Mouse (Mus musculus) megakaryocyte, embryonic 14.5 days (primary cell): ENCODE measurements at regions not wholly inside any gene's neighbourhood (a gene's known extent, or its start where the extent isn't known, plus 50 kb on each side); places are given as distances from the start of the nearest gene placed in this dataset.
"Not testable (repeated sequence)": the region's sequence is repeated elsewhere in the genome, so short reads cannot be mapped to it uniquely, and the experiment has no call there.

Source experiments
- H3K27me3 ChIP-seq: replicated peaks from 2 replicates; pipeline ENCODE3; 2012; ENCODE audit warnings: inconsistent platforms
- H3K36me3 ChIP-seq: replicated peaks from 2 replicates; pipeline ENCODE3; 2012; ENCODE audit warnings: low read length, inconsistent platforms, mixed read lengths
- H3K4me1 ChIP-seq: 2 replicates; pipeline ENCODE4 v1.6.1; 2012; ENCODE audit warnings: inconsistent platforms
- H3K4me3 ChIP-seq: replicated peaks from 2 replicates; pipeline ENCODE3; 2012; ENCODE audit warnings: moderate library complexity, mild to moderate bottlenecking, inconsistent platforms
- H3K9me3 ChIP-seq: 2 replicates; pipeline ENCODE4 v1.6.1; 2012; ENCODE audit warnings: inconsistent platforms
- FLI1 ChIP-seq: IDR thresholded peaks from 2 replicates; pipeline ENCODE4 v1.6.1; 2012; ENCODE audit warnings: low read length, inconsistent platforms, mixed read lengths
- GATA1 ChIP-seq: IDR thresholded peaks from 3 replicates; pipeline ENCODE4 v1.6.1; 2012; ENCODE audit warnings: mixed read lengths, low read length, inconsistent platforms, borderline replicate concordance

- peaks cover 15% of the 10 kb centered on the region for H3K4me1 ChIP-seq
- no peak overlapping the region for H3K4me3 ChIP-seq
- TF ChIP-seq FLI1 = no peak
- no peaks in the 10 kb centered on the region for H3K36me3 ChIP-seq
- H3K27me3 ChIP-seq = peaks cover 23% of the 10 kb centered on the region
- H3K9me3 ChIP-seq = no peaks in the 10 kb centered on the region
Observed at GRCm38 (mm10) chr10:20842131-20842530, 110.2 kb upstream of the Ahi1 start.

- Histone ChIP-seq H3K4me1 (peaks cover 15% of the 10 kb centered on the region), H3K36me3 (no peaks in the 10 kb centered on the region), H3K4me3 (no peak overlapping the region), H3K27me3 (peaks cover 23% of the 10 kb centered on the region), H3K9me3 (no peaks in the 10 kb centered on the region)
- TF ChIP-seq GATA1 (no peak), FLI1 (no peak)
Observed at GRCm38 (mm10) chr10:20841430-20842040, 110.8 kb upstream of the Ahi1 start.

GRCm38 (mm10) chr10:20838685-20839425 is 113.5 kb upstream of the Ahi1 start:
- TF ChIP-seq FLI1 (no peak), GATA1 (no peak)
- Histone ChIP-seq H3K27me3 (peaks cover 23% of the 10 kb centered on the region), H3K4me3 (no peak overlapping the region), H3K36me3 (no peaks in the 10 kb centered on the region), H3K4me1 (peaks cover 27% of the 10 kb centered on the region), H3K9me3 (no peaks in the 10 kb centered on the region)

DNA sequence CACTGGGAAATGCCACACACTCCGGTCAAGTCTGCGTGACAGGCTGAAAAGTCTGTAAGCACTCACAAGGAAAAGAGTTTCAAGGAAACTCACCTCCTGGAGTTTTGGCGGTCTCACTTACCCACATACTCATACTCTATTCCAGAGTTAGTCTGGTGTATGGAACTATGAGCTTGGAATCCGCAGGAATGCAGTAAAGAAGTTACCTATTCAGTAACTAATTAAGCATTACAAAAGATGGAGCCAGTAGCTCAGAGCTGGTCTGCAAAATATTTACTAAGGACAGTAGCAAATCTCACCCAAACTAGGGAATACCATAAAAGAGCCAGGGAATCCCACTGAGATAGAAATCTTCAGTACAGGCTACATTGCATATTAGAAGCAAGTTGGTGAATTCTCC is 111.9 kb upstream of the Pde7b start:
- H3K36me3 ChIP-seq, H3K9me3 ChIP-seq, H3K4me3 ChIP-seq: not testable (repeated sequence)
- Histone ChIP-seq H3K27me3 (peaks cover 14% of the 10 kb centered on the region), H3K4me1 (peaks cover 34% of the 10 kb centered on the region)

DNA sequence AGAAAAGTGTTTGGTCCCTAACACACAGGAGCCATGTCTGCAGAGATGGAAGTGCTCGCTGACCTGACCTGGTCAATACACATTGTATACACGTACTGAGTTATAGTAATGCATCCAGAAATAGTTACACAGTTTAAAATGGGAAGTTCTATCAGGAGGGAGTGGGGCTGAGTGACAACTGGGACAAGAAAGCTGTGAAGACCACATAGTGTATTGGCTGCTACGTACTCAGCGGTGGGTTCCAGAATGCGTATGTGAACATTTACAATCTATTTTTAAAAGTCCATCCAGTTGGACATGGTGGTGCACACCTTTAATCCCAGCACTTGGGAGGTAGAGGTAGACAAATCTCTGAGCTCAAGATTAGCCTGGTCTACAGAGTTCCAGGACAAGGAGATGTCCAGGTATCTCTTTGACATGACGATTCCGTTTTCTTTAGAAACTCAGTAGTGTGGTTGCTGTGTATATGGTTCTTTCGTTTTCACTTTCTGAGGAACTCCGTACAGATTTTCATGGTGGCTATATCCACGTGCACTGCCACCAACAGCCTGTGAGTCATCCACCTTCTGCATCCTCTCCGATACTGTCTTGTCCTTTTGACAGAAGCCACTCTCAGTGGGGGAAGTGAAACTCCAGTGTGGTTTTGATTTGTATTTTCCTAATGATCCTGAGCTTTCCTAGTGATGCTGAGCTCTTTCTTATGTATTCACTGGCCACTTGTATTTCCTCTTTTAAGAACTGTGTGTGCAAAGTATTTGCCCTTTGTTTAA is 110.1 kb upstream of the Pde7b start:
- no peaks in the 10 kb centered on the region for H3K36me3 ChIP-seq
- TF ChIP-seq FLI1 = no peak
- TF ChIP-seq GATA1 = no peak
- H3K27me3 ChIP-seq = peaks cover 8% of the 10 kb centered on the region
- H3K4me3 ChIP-seq = peak overlapping the region; percentile 80
- H3K4me1 ChIP-seq = peaks cover 41% of the 10 kb centered on the region
- no peaks in the 10 kb centered on the region for H3K9me3 ChIP-seq

DNA sequence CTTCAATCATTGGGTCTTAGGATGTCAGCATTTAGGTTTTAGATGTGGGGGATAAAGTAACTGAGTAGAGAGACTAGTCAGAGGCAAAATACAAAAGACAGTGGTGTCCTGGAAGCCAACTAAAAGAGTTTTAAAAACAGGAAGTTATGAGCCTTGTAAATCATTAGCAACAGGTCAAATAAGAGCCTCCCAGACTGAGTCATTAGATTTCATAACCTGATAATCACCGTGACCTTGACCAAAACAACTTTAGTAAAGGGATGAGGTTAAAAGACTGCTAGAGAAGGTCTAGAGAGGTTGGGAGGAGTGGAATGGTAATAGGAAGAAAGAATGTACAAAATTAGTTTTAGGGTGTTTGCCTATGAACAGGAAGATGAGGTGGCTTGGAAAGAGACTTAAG is 103.4 kb upstream of the Pde7b start:
- Histone ChIP-seq H3K27me3 (no peaks in the 10 kb centered on the region), H3K4me3 (no peak overlapping the region), H3K9me3 (peaks cover 4% of the 10 kb centered on the region; the same call in 1 of the 2 replicates), H3K36me3 (peaks cover 3% of the 10 kb centered on the region), H3K4me1 (peaks cover 11% of the 10 kb centered on the region)
- TF ChIP-seq GATA1 = no peak
- no peak for TF ChIP-seq FLI1

DNA sequence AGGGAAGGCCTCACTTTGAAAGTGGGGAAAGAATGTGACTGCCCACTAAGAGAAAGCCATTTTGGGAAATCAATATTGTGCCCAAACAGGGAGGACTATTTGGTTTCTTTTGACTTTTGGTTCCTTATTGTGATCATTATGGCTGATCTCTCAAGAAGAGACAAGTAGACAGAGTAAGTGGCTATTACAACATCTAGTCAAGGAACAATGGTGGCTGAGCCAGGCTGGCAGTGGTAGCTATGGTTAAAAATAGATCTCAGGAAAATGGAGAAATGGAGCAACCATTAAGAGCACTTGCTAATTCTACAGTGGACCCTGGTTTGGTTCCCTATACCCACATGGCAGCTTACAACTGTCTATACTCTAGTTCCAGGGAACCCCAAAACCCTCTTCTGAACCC is 102.6 kb upstream of the Pde7b start:
- TF ChIP-seq GATA1 = no peak
- no peak for TF ChIP-seq FLI1
- no peak overlapping the region for H3K4me3 ChIP-seq
- H3K27me3 ChIP-seq = no peaks in the 10 kb centered on the region
- peaks cover 4% of the 10 kb centered on the region; the same call in 1 of the 2 replicates for H3K9me3 ChIP-seq
- H3K4me1 ChIP-seq = peaks cover 7% of the 10 kb centered on the region
- H3K36me3 ChIP-seq = peaks cover 3% of the 10 kb centered on the region

DNA sequence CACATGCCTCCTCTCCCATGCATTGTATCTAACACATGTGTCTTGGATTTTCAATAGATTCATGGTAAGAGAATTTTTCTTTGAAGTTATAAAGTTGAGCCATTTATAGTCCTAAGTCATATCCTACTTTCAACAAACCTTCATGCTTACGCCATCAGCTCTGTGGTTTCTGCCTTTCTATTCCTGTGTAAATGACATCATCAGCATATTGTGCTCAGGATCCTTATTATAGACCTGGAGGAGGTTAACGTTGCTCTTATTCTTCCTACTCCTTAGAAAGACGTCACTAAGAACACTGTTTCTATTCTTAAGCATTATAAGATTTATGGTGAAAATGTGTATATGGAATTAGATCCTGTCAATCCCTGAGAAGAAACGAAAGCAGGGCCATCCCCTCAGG is 93.7 kb upstream of the Pde7b start:
- TF ChIP-seq GATA1 (no peak), FLI1 (no peak)
- H3K9me3 ChIP-seq = peaks cover 3% of the 10 kb centered on the region; the same call in 1 of the 2 replicates
- no peaks in the 10 kb centered on the region for H3K27me3 ChIP-seq
- no peaks in the 10 kb centered on the region for H3K36me3 ChIP-seq
- H3K4me1 ChIP-seq = peaks cover 10% of the 10 kb centered on the region
- no peak overlapping the region for H3K4me3 ChIP-seq

DNA sequence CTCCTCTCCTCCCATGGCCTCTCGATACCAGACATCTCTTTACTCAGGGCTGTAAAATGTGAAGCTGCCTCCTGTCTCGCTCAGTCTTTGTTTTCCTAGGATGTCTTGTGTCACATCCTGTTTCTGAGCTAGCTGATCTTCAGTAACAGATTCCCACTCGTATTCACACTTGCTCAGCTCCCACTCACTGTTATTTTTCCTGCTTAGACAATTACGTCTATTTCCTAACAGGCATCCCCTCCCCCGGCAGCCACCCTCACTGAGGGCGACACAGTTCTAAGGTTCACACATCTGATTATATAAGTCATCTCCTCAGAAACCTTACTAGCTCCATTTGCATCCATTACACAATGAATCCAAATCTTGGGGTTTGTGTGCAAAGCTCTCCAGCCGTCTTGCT is 74.9 kb upstream of the Pde7b start:
- Histone ChIP-seq H3K36me3 (no peaks in the 10 kb centered on the region), H3K9me3 (no peaks in the 10 kb centered on the region), H3K4me3 (no peak overlapping the region), H3K27me3 (no peaks in the 10 kb centered on the region), H3K4me1 (peaks cover 23% of the 10 kb centered on the region)
- TF ChIP-seq GATA1 (no peak), FLI1 (no peak)

DNA sequence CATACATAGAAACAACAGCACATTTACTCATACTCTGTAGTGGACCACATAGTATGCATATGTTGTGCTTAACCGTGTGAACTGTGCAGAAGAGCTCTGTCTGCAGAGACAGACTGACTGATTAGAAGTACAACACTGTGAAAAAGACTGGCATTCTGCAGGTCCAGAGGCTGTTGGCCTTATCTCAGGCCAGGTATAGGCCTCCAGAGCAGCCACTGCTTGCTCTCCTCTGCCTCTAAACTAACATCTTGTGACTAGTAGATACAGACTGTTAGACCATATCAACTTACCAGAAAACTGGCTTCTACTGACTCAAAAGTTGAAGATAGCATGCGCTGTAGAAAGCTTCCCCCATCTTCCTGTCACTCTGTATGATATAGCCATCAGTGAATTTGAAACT is 73.5 kb upstream of the Pde7b start:
- Histone ChIP-seq H3K27me3 (no peaks in the 10 kb centered on the region), H3K4me3 (no peak overlapping the region), H3K36me3 (no peaks in the 10 kb centered on the region), H3K4me1 (peaks cover 17% of the 10 kb centered on the region), H3K9me3 (no peaks in the 10 kb centered on the region)
- TF ChIP-seq GATA1 (no peak), FLI1 (no peak)
